Mouse (Mus musculus) E14TG2a.4 (cell line): Measurements from ENCODE around the gene Schip1.

Experiments used
- H3K27me3 ChIP-seq: 2 replicates; pipeline ENCODE4 v1.6.1; 2014; ENCODE audit warnings: low read length, control low read depth; ENCODE audit not compliant: insufficient read depth
- H3K36me3 ChIP-seq: 2 replicates; pipeline ENCODE4 v1.6.1; 2014; ENCODE audit warnings: low read length, control low read depth; ENCODE audit not compliant: insufficient read depth
- H3K4me1 ChIP-seq: replicated peaks from 2 replicates; pipeline ENCODE4 v1.6.1; 2014; ENCODE audit warnings: low read depth, low read length, control low read depth
- H3K4me3 ChIP-seq: replicated peaks from 2 replicates; pipeline ENCODE4 v1.5.1; 2014; ENCODE audit warnings: mild to moderate bottlenecking, low read length
- H3K9me3 ChIP-seq: 2 replicates; pipeline ENCODE4 v1.6.1; 2014; ENCODE audit warnings: low read length, control low read depth
- CTCF ChIP-seq: conservative IDR thresholded peaks from 2 replicates; pipeline ENCODE4 v1.5.1; 2014; ENCODE audit warnings: low read length
- NANOG ChIP-seq: IDR thresholded peaks from 2 replicates; pipeline ENCODE4 v1.6.1; 2014; ENCODE audit warnings: borderline replicate concordance, low read length, mixed read lengths
- POU5F1 ChIP-seq: IDR thresholded peaks from 2 replicates; pipeline ENCODE4 v1.6.1; 2014; ENCODE audit warnings: low read length, borderline replicate concordance

The Schip1 gene

DNA sequence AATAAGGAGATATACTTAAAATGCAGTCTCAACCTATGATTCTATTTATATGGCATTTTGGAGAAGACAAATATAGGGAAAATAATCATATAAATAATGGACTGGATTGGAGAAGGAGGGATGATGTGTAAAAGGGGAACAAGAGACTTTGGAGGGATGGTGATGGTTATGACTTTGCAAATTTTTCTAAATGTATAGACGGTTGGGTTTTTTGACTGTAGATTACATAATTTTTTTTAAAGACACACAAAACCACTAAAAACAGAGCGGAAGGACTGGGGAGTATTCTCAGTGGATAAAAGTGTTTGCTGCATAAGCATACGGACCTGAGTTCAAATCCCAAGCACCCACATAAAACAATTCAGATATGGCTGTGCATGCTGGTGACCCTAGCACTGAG is 156.8 kb downstream of the Schip1 start:
- H3K36me3 ChIP-seq: no peaks in the 10 kb centered on the region
- H3K4me3 ChIP-seq: no peak overlapping the region
- no peaks in the 10 kb centered on the region for H3K9me3 ChIP-seq
- no peaks in the 10 kb centered on the region for H3K27me3 ChIP-seq
- no peaks in the 10 kb centered on the region for H3K4me1 ChIP-seq
- no peak for TF ChIP-seq CTCF
- no peak for TF ChIP-seq POU5F1
- no peak for TF ChIP-seq NANOG

DNA sequence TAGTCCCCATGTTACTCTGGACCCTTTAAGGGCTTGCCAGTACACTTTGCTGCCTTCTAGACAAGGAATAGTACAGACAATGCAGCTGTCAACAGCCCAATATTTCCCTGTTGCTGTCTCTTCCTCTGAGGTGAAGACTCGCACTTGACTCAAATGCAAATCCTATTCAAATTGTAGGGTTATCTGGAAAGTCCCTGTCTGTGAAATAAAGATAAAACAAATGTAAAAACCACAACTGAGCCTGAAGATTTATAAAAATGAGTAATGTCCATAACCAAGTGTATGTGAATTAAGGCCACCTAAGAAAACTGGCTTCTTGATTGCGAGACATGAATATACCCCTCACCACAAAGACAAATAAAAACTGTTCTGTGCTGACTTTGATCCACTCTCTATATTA is 175.3 kb downstream of the Schip1 start:
- Histone ChIP-seq H3K9me3 (no peaks in the 10 kb centered on the region), H3K36me3 (no peaks in the 10 kb centered on the region), H3K27me3 (no peaks in the 10 kb centered on the region), H3K4me3 (no peak overlapping the region), H3K4me1 (peaks cover 5% of the 10 kb centered on the region)
- TF ChIP-seq NANOG (no peak), POU5F1 (no peak), CTCF (no peak)

DNA sequence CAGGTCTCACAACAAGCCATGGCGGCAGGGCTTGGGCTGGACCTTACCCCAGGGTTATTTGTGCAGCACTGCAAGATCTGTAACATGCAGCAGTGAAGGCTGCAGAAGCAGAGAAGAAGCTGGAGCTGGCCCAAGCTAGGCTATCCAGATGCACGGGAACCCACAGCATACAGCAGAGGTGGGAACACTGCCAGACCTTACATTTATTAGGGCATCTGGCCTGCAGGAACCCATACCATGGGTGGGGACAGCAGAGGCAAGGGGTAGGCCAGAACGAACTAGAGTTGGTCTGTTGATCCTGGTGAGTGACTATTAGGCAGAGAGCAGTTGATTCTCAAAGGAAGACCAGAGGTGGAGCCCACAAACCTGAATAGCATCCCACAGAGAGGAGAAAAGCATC is 178.6 kb downstream of the Schip1 start:
- no peak for TF ChIP-seq CTCF
- TF ChIP-seq POU5F1: no peak
- TF ChIP-seq NANOG: no peak
- H3K4me3 ChIP-seq: no peak overlapping the region
- H3K27me3 ChIP-seq: no peaks in the 10 kb centered on the region
- peaks cover 17% of the 10 kb centered on the region for H3K4me1 ChIP-seq
- no peaks in the 10 kb centered on the region for H3K9me3 ChIP-seq
- H3K36me3 ChIP-seq: no peaks in the 10 kb centered on the region

DNA sequence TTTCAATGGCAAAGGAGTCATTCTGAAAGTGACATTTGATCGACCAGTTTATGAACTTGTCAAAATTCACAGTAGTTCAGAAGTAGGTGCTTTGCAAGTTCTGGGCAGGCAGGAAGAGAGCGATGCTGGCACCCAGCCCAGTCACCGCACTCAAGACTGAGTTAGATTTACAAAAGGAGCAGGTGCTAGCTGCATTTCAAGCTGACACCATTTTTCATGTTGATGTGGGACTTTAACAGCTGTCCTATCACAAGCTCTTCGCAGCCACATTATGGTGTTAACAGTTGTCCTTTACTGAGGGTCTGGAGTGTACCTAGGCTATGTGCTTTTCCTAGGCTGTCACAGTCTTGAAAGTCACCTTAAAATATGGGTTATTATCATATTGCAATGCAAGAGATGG is 181.6 kb downstream of the Schip1 start:
- Histone ChIP-seq H3K36me3 (no peaks in the 10 kb centered on the region), H3K9me3 (no peaks in the 10 kb centered on the region)
- TF ChIP-seq POU5F1 (no peak), NANOG (no peak), CTCF (no peak)

DNA sequence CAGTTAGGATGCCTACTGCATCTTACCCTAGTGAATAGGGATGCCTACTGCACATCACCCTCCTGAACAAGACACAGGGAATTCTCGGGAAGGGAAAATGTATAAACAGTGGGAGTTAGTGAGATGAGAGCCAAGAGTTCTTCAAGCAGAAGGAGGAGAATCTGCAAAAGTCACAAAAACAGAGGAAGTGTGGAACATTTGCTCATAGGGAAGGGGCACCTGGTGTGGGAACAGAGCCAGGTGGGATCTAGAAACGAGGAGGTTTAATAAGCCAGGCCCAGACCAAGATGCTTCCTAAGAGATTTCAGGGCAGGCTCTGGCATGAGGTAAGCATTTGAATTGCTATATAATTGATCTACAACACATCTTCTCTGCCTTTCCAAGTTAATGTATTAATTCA is 186.0 kb downstream of the Schip1 start:
- no peak for TF ChIP-seq POU5F1
- TF ChIP-seq CTCF: no peak
- no peak for TF ChIP-seq NANOG
- Histone ChIP-seq H3K27me3 (no peaks in the 10 kb centered on the region), H3K36me3 (no peaks in the 10 kb centered on the region), H3K9me3 (no peaks in the 10 kb centered on the region), H3K4me3 (no peak overlapping the region), H3K4me1 (peaks cover 11% of the 10 kb centered on the region)

More for the DNA sequence above, 181.6 kb downstream of the Schip1 start:
- no peaks in the 10 kb centered on the region for H3K27me3 ChIP-seq
- peaks cover 17% of the 10 kb centered on the region for H3K4me1 ChIP-seq
- H3K4me3 ChIP-seq: no peak overlapping the region

DNA sequence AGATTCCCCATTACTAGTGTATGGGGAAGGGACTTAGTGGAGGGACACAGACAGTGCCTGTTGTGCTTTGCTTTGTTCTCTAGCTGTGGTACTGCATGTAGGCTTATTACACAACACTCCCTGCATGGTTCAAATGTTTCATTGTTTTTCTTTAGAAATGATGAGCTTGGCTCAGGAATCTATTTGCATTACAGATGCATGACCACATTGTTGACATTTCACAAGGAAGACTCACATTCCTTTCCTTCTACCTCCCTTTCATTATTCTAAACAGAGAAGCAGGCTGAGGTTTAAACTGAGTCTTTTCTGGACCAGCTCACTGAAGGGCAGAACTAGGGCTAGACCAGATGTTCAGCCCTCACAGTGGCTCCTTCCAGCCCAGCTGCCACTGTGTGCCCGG is 187.7 kb downstream of the Schip1 start:
- Histone ChIP-seq H3K9me3 (no peaks in the 10 kb centered on the region), H3K27me3 (no peaks in the 10 kb centered on the region), H3K4me3 (no peak overlapping the region), H3K36me3 (no peaks in the 10 kb centered on the region), H3K4me1 (no peaks in the 10 kb centered on the region)
- TF ChIP-seq NANOG (no peak), POU5F1 (no peak), CTCF (no peak)

DNA sequence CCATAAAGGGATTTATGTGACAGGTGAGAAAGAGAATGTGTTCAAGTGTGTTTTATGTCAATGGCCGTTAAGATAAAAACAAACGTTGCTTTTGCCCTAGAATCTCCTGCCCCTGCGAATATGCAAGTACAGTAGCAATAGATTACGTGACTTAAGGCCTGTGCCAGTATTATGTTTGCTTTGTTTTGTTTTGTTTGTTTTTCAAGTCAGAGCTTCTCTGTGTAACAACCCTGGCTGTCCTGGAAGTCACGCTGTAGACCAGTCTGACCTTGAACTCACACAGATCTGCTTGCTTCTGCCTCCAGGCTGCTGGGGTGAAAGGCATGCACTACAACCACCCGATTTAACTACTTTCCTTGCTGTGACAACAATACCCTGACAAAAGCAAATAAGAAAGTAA is 197.7 kb downstream of the Schip1 start:
- TF ChIP-seq NANOG: no peak
- TF ChIP-seq POU5F1: no peak
- TF ChIP-seq CTCF: no peak
- no peaks in the 10 kb centered on the region for H3K27me3 ChIP-seq
- H3K4me3 ChIP-seq: no peak overlapping the region
- no peaks in the 10 kb centered on the region for H3K9me3 ChIP-seq
- no peaks in the 10 kb centered on the region for H3K4me1 ChIP-seq
- H3K36me3 ChIP-seq: no peaks in the 10 kb centered on the region

DNA sequence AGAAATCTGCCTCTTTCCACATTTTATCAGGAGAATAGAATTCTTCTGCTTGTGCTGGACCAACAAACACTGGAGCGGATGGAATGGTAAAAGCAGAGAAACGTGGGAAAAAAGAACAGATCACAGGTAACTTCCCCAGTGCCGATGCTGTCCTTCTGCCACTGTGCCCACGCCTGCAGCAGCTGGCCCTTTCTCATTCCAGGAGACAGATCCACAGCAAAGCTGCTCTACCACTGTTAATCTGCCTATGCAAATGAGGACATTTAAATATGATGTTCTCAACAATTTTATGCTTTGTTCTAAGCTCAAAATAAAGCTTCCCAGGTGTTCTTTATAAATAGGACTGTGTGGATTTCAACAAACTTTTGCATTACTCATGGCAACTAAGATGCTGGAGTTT is 203.3 kb downstream of the Schip1 start:
- no peak for TF ChIP-seq CTCF
- TF ChIP-seq POU5F1: no peak
- TF ChIP-seq NANOG: no peak
- H3K27me3 ChIP-seq: no peaks in the 10 kb centered on the region
- H3K36me3 ChIP-seq: no peaks in the 10 kb centered on the region
- no peak overlapping the region for H3K4me3 ChIP-seq
- peaks cover 26% of the 10 kb centered on the region for H3K9me3 ChIP-seq
- H3K4me1 ChIP-seq: no peaks in the 10 kb centered on the region

DNA sequence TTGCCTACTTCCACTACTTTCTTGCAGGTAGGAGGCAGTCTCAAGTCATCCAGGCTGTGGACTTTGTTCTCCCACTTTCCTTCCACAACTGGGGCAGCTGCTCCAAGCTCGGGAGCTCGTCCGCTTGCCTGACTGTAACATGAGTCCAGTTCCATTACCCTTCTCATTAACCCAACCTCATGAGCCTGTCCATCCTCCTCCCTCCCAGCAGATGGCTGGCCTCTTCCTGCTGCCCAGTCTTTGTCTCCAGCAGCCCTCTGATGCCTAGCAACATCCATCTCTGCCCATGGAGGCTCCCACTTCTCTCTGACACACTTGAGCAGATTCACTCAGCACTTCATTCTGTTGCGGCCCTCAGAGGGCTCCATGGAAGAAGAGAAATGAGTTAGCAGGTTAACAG is 204.6 kb downstream of the Schip1 start:
- Histone ChIP-seq H3K4me3 (no peak overlapping the region), H3K36me3 (no peaks in the 10 kb centered on the region), H3K9me3 (peaks cover 26% of the 10 kb centered on the region), H3K4me1 (no peaks in the 10 kb centered on the region), H3K27me3 (no peaks in the 10 kb centered on the region)
- TF ChIP-seq CTCF (no peak), NANOG (no peak), POU5F1 (no peak)
